Mouse (Mus musculus) hindbrain, embryonic 16.5 days (tissue): Measurements from ENCODE around the gene Dnajc13. TPM values are rescaled to one million over a fixed set of nuclear protein-coding genes. Genes with fewer than 3 reads are reported as not detected.

Experiments used
- ATAC-seq: fragments of 200-750 bp; cut with Nextera tagmentation; 2 replicates; pipeline ENCODE4 v1.8.0; 2017; ENCODE audit warnings: moderate TSS enrichment, moderate library complexity
- H3K27ac ChIP-seq: fragments of 300-500 bp; sonication (generic); 2 replicates; pipeline ENCODE4 v1.5.1; 2014; ENCODE audit warnings: low read depth, mild to moderate bottlenecking, control low read depth, low read length, moderate library complexity
- H3K27me3 ChIP-seq: fragments of 300-500 bp; sonication (generic); replicated peaks from 2 replicates; pipeline ENCODE4 v1.6.1; 2014; ENCODE audit warnings: low read length; ENCODE audit not compliant: control insufficient read depth, insufficient read depth
- H3K36me3 ChIP-seq: fragments of 300-500 bp; sonication (generic); 2 replicates; pipeline ENCODE4 v1.6.1; 2014; ENCODE audit warnings: mild to moderate bottlenecking, low read length, moderate library complexity, mixed read lengths; ENCODE audit not compliant: control insufficient read depth, insufficient read depth
- H3K4me1 ChIP-seq: fragments of 300-500 bp; sonication (generic); 2 replicates; pipeline ENCODE4 v1.6.1; 2014; ENCODE audit warnings: low read depth, low read length; ENCODE audit not compliant: control insufficient read depth, insufficient read depth
- H3K4me2 ChIP-seq: fragments of 300-500 bp; sonication (generic); 2 replicates; pipeline ENCODE4 v1.6.1; 2014; ENCODE audit warnings: mild to moderate bottlenecking, low read length, control low read depth, moderate library complexity
- H3K4me3 ChIP-seq: fragments of 300-500 bp; sonication (generic); 2 replicates; pipeline ENCODE4 v1.5.1; 2014; ENCODE audit warnings: mild to moderate bottlenecking, low read length, control low read depth, moderate library complexity
- H3K9ac ChIP-seq: fragments of 300-500 bp; sonication (generic); 2 replicates; pipeline ENCODE4 v1.6.1; 2014; ENCODE audit warnings: low read depth, mild to moderate bottlenecking, control low read depth, low read length, moderate library complexity
- H3K9me3 ChIP-seq: fragments of 300-500 bp; sonication (generic); 2 replicates; pipeline ENCODE4 v1.6.1; 2014; ENCODE audit warnings: mild to moderate bottlenecking, low read length, moderate library complexity; ENCODE audit not compliant: control insufficient read depth
- WGBS: fragments of 180-500 bp; shearing (Covaris S2); extraction: QIAGEN DNeasy Blood & Tissue Kit; methylation state at CpG from one replicate; pipeline ENCODE4 v1.1.7; 2014; 5-methylcytosine and 5-hydroxymethylcytosine counted together
- polyA plus RNA-seq: library from polyadenylated mRNA; unstranded; fragments of >200 nt; fragmentation: Nextera tagmentation; extraction: Ambion mirVana; gene quantifications from 2 replicates; pipeline ENCODE4 v1.2.1, GENCODE M21; 2015

Dnajc13 gene
- polyA plus RNA-seq, 1 experiment from 2014 or later: 17.8 TPM

GRCm38 (mm10) chr9:104243799-104244466 is 18.8 kb downstream of the Dnajc13 start:
- WGBS: 73% methylated on average over 9 of the region's 9 CpGs
- Histone ChIP-seq H3K27me3 (no peaks in the 10 kb centered on the region), H3K9me3 (no peaks in the 10 kb centered on the region), H3K9ac (no peak overlapping the region), H3K4me1 (no peaks in the 10 kb centered on the region), H3K4me2 (no peak overlapping the region), H3K4me3 (no peak overlapping the region), H3K36me3 (peaks cover 3% of the 10 kb centered on the region), H3K27ac (no peak overlapping the region)
- no peak for ATAC-seq

GRCm38 (mm10) chr9:104240146-104240545 is 22.6 kb downstream of the Dnajc13 start:
- Histone ChIP-seq H3K36me3 (peaks cover 5% of the 10 kb centered on the region; the same call in 1 of the 2 replicates), H3K9ac (no peak overlapping the region), H3K27ac (no peak overlapping the region), H3K4me1 (peaks cover 3% of the 10 kb centered on the region; the same call in 1 of the 2 replicates), H3K27me3 (no peaks in the 10 kb centered on the region), H3K4me3 (no peak overlapping the region), H3K9me3 (no peaks in the 10 kb centered on the region), H3K4me2 (no peak overlapping the region)
- no peak for ATAC-seq
- WGBS: 83% methylated on average over 7 of the region's 7 CpGs

DNA sequence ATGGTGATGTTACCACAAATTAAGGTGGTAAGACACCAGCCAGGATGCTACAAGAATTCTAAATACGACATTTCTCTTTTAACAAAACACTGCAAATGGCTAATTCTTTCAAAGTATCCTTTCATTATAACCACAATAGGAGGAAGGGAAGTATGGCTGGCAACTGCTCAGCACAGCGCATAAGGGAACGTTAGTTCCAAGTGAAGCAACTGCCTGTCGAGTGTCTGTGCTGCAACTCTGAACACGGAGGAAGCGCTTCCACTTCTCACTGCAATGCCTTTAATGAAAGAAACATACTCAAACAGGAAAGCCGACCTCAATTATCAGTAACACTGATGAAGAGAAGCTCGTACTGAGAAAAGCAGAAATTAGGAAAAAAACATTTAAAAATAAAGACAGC is 23.7 kb downstream of the Dnajc13 start:
- no peak overlapping the region for H3K9ac ChIP-seq
- WGBS: 87% methylated on average over 8 of the region's 8 CpGs
- no peak for ATAC-seq
- peaks cover 3% of the 10 kb centered on the region; the same call in 1 of the 2 replicates for H3K4me1 ChIP-seq
- peaks cover 9% of the 10 kb centered on the region; the same call in 1 of the 2 replicates for H3K36me3 ChIP-seq
- H3K27me3 ChIP-seq: no peaks in the 10 kb centered on the region
- H3K4me3 ChIP-seq: no peak overlapping the region
- H3K9me3 ChIP-seq: no peaks in the 10 kb centered on the region
- H3K4me2 ChIP-seq: no peak overlapping the region
- no peak overlapping the region for H3K27ac ChIP-seq

DNA sequence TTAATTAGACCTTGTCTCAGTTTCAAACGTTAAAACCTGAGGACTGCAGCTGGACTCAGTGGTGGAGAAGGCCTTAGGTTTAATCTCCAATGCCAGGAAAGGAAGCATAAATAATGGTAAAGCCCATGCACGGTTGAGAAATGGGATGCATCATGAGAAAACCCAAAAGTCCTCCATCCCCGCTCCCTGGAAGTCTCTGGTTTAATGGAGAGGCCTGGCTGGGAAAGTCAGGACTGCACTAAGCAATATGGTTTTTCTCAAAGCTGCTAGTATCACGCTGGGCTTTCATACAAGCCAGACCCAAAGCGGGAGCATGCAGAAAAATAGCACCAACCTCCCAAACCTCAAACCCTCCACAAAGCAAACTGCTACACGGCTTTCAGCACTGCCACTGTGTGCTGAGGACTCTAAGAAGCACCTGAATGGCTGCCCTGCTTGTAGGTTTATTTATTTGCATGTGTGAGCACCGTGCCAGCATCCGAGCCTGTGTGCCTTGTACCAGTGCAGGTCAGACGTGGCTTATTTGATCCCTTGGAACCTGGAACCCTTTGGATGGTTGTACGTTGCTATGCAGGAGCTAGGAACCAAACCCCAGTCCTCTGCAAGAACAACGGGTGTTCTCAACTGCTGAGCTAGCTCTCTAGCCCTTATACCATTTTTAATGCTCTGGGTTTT is 26.3 kb downstream of the Dnajc13 start:
- Histone ChIP-seq H3K36me3 (peaks cover 17% of the 10 kb centered on the region; the same call in 1 of the 2 replicates), H3K4me1 (peaks cover 3% of the 10 kb centered on the region; the same call in 1 of the 2 replicates), H3K4me3 (no peak overlapping the region), H3K27me3 (no peaks in the 10 kb centered on the region), H3K27ac (peak overlapping the region; percentile 11; the same call in 1 of the 2 replicates), H3K4me2 (no peak overlapping the region), H3K9ac (no peak overlapping the region), H3K9me3 (no peaks in the 10 kb centered on the region)
- 87% methylated on average over 11 of the region's 11 CpGs for WGBS
- no peak for ATAC-seq

GRCm38 (mm10) chr9:104235751-104236150 is 27.0 kb downstream of the Dnajc13 start:
- Histone ChIP-seq H3K36me3 (peaks cover 20% of the 10 kb centered on the region; the same call in 1 of the 2 replicates), H3K4me2 (no peak overlapping the region), H3K27ac (peak overlapping the region; percentile 11; the same call in 1 of the 2 replicates), H3K9ac (no peak overlapping the region), H3K4me3 (no peak overlapping the region), H3K27me3 (no peaks in the 10 kb centered on the region), H3K9me3 (no peaks in the 10 kb centered on the region), H3K4me1 (peaks cover 3% of the 10 kb centered on the region; the same call in 1 of the 2 replicates)
- ATAC-seq: no peak
- 51% methylated on average over 5 of the region's 5 CpGs for WGBS

DNA sequence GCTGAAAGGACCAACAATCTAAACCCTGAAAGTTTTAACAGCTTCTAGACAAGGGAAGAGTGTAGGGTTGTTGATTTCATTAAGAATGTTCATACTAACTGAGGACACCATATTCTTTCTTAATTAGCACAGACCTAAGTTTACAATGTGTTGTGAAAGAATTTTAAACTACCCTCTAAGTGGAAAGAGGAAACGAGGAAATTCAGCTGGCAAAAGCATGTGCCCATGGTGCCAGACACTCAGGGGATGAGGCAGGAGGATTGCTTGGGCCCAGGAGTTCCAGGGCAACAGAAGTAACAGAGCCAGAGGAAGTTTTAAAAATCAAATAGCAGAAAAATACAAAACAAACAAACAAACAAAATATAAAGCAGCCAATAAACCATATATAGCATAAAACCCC is 28.9 kb downstream of the Dnajc13 start:
- Histone ChIP-seq H3K9me3 (no peaks in the 10 kb centered on the region), H3K4me3 (no peak overlapping the region), H3K4me1 (peaks cover 3% of the 10 kb centered on the region; the same call in 1 of the 2 replicates), H3K9ac (no peak overlapping the region), H3K4me2 (no peak overlapping the region), H3K27me3 (no peaks in the 10 kb centered on the region), H3K27ac (no peak overlapping the region), H3K36me3 (peaks cover 28% of the 10 kb centered on the region)
- 83% methylated on average over 1 of the region's 1 CpGs for WGBS
- no peak for ATAC-seq

DNA sequence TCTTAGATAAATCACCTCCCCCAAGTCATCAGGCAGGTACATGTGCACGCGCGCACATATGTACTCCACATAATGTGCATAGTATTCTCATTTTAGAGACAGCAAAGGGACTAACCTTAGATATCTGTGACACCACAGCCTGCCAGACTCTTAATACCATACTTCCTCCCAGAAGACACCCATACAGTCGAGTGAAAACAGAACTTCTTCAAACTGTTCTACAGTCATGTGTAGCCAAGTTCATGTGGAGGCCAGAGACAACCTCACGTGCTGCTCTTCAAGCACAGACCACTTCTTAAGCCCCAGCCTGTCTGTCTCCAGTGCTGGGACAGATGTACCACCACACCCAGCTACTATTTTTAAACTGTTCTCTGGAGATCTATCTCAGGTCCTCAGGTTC is 29.7 kb downstream of the Dnajc13 start:
- peaks cover 35% of the 10 kb centered on the region for H3K36me3 ChIP-seq
- WGBS: 95% methylated on average over 5 of the region's 5 CpGs
- no peak overlapping the region for H3K4me2 ChIP-seq
- no peaks in the 10 kb centered on the region for H3K9me3 ChIP-seq
- H3K9ac ChIP-seq: no peak overlapping the region
- H3K27ac ChIP-seq: no peak overlapping the region
- ATAC-seq: no peak
- peaks cover 3% of the 10 kb centered on the region; the same call in 1 of the 2 replicates for H3K4me1 ChIP-seq
- H3K27me3 ChIP-seq: no peaks in the 10 kb centered on the region
- H3K4me3 ChIP-seq: no peak overlapping the region

GRCm38 (mm10) chr9:104232004-104232403 is 30.7 kb downstream of the Dnajc13 start:
- Histone ChIP-seq H3K27ac (no peak overlapping the region), H3K4me1 (peaks cover 3% of the 10 kb centered on the region; the same call in 1 of the 2 replicates), H3K4me3 (no peak overlapping the region), H3K4me2 (no peak overlapping the region), H3K9ac (no peak overlapping the region), H3K9me3 (no peaks in the 10 kb centered on the region), H3K27me3 (no peaks in the 10 kb centered on the region), H3K36me3 (peaks cover 33% of the 10 kb centered on the region)
- no peak for ATAC-seq
- WGBS: 95% methylated on average over 3 of the region's 3 CpGs

DNA sequence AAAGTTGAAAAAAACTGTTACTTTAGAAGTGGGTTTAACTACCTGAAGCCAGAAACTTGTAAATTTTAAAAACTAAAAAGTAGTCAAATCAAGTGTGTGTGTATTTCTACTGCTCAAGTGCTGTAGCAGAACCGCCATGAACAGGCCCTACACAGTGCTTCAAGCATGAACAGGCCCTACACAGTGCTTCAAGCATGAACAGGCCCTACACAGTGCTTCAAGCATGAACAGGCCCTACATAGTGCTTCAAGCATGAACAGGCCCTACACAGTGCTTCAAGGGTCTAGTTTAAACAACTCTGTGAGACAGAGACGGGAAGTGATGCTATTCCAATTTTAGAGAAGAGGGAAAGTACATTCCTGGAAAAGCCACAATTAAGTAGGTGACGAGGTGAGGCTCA is 51.3 kb downstream of the Dnajc13 start:
- no peaks in the 10 kb centered on the region for H3K27me3 ChIP-seq
- ATAC-seq: no peak
- 98% methylated on average over 3 of the region's 3 CpGs for WGBS

More for the DNA sequence above, 51.3 kb downstream of the Dnajc13 start:
- peaks cover 24% of the 10 kb centered on the region for H3K36me3 ChIP-seq
- H3K4me3 ChIP-seq: no peak overlapping the region
- no peaks in the 10 kb centered on the region for H3K4me1 ChIP-seq
- H3K4me2 ChIP-seq: no peak overlapping the region
- H3K9ac ChIP-seq: no peak overlapping the region
- H3K9me3 ChIP-seq: no peaks in the 10 kb centered on the region
- no peak overlapping the region for H3K27ac ChIP-seq
